Mouse (Mus musculus): ENCODE measurements around the gene Casz1.

Casz1 gene

GRCm38 (mm10) chr4:148804137-148804779, at the start of gene Casz1:
Gene Casz1, plus strand, starts transcription at chr4:148804429.
- DNase-seq (ENCODE audit: extremely low spot score) = peak; percentile 93

- DNase-seq (ENCODE audit: extremely low spot score) = no peak
These were observed 45.4 kb upstream of the Casz1 start for GRCm38 (mm10) chr4:148758863-148759262.

- DNase-seq (ENCODE audit: extremely low spot score) = no peak
These were observed 44.1 kb upstream of the Casz1 start for GRCm38 (mm10) chr4:148760152-148760551.

- no peak for DNase-seq (ENCODE audit: extremely low spot score)
These were observed 38.0 kb upstream of the Casz1 start for GRCm38 (mm10) chr4:148766021-148766775.

GRCm38 (mm10) chr4:148767655-148768305, 36.4 kb upstream of the Casz1 start:
- DNase-seq (ENCODE audit: extremely low spot score) = no peak

- no peak for DNase-seq (ENCODE audit: extremely low spot score)
These were observed 35.6 kb upstream of the Casz1 start for GRCm38 (mm10) chr4:148768649-148769048.

GRCm38 (mm10) chr4:148770582-148771408, 33.4 kb upstream of the Casz1 start:
- DNase-seq (ENCODE audit: extremely low spot score) = peak; percentile 70

GRCm38 (mm10) chr4:148771409-148771929, 32.8 kb upstream of the Casz1 start:
- no peak for DNase-seq (ENCODE audit: extremely low spot score)

GRCm38 (mm10) chr4:148772658-148773057, 31.6 kb upstream of the Casz1 start:
- DNase-seq (ENCODE audit: extremely low spot score) = no peak

- DNase-seq (ENCODE audit: extremely low spot score) = no peak
These were observed 30.2 kb upstream of the Casz1 start for GRCm38 (mm10) chr4:148774036-148774435.

- no peak for DNase-seq (ENCODE audit: extremely low spot score)
These were observed 28.6 kb upstream of the Casz1 start for GRCm38 (mm10) chr4:148775476-148776269.

GRCm38 (mm10) chr4:148780097-148780621, 24.1 kb upstream of the Casz1 start:
- no peak for DNase-seq (ENCODE audit: extremely low spot score)

- no peak for DNase-seq (ENCODE audit: extremely low spot score)
These were observed 22.7 kb upstream of the Casz1 start for GRCm38 (mm10) chr4:148781516-148781915.

GRCm38 (mm10) chr4:148782880-148783279, 21.3 kb upstream of the Casz1 start:
- no peak for DNase-seq (ENCODE audit: extremely low spot score)

GRCm38 (mm10) chr4:148783760-148784159, 20.5 kb upstream of the Casz1 start:
- DNase-seq (ENCODE audit: extremely low spot score) = no peak

GRCm38 (mm10) chr4:148785053-148785567, 19.1 kb upstream of the Casz1 start:
- no peak for DNase-seq (ENCODE audit: extremely low spot score)

GRCm38 (mm10) chr4:148785995-148786394, 18.2 kb upstream of the Casz1 start:
- no peak for DNase-seq (ENCODE audit: extremely low spot score)

- no peak for DNase-seq (ENCODE audit: extremely low spot score)
These were observed 13.3 kb upstream of the Casz1 start for GRCm38 (mm10) chr4:148790940-148791339.

GRCm38 (mm10) chr4:148795038-148795437, 9.2 kb upstream of the Casz1 start:
- DNase-seq (ENCODE audit: extremely low spot score) = no peak
